Mouse (Mus musculus) liver, adult 2 months (tissue): ENCODE results near the gene Klf4.

Experiments
- CTCF ChIP-seq: fragments of 200-500 bp; IDR thresholded peaks from 2 replicates; pipeline ENCODE4 v1.5.1; 2011; ENCODE audit warnings: low read depth, low read length, control low read depth
- POLR2A ChIP-seq: fragments of 200-500 bp; IDR thresholded peaks from 2 replicates; pipeline ENCODE4 v1.6.1; 2011; ENCODE audit warnings: low read length, control low read depth; ENCODE audit not compliant: insufficient read depth; ENCODE audit errors: extremely low read depth

DNA sequence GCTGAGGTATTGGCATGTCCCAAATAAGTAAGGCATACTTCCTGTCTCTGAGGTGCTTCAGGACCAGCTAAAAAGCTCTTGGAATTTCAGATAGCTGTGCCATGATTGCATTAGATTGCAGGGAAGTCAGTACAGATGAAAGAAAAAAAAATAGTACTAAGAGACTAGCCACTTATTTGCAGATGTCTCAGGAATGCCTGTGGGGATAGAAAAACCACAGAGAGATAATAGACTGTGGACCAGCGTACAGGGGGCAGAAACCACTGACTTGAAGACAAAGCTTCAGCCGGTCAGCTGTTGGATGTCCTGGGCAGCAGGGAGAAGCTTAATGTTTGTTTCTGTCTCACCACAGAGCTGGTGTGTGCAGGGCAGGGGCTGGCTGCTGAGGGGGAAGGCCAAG, 10.5 kb upstream of the Klf4 start:
- TF ChIP-seq CTCF (no peak), POLR2A (no peak)
